Mouse (Mus musculus): ENCODE measurements at regions not wholly inside any gene's neighbourhood (a gene's known extent, or its start where the extent isn't known, plus 50 kb on each side); places are given as distances from the start of the nearest gene placed in this dataset.
"Not testable (repeated sequence)": the region's sequence is repeated elsewhere in the genome, so short reads cannot be mapped to it uniquely, and the experiment has no call there.

DNA sequence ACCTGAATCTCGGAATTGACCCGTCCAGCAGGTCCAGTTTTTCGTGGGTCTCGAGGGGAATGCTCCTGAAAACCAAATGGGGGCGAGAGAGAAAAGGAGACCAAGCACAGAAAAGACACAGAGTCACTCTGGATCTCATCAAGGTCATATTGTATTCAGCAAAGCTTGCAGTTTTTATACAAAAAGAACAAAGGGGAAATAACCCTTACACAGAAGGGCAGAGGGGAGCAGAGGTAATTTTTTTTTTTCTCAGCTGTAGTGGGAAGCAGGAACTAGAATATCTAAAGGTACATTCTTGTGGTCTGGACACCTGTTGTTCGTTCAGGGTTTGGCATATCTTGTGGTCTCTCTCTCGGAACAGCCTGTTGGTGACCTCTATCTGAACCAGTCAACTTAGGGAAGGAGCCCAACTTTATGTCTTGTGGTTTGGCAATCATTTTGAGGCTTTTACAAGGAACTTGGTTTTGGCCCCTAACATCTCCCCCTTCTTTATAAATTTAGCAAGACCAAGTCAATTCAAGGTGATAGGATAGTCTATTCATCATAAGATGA lies 1645.9 kb upstream of the Cdh9 start:
- DNase-seq (ENCODE audit: low spot score in 2 of 2): no peak
- H3K4me3 ChIP-seq: no peak overlapping the region
- H3K27ac ChIP-seq: no peak overlapping the region
- no peak for TF ChIP-seq CTCF (conservative IDR thresholded peaks at IDR 0.05)

DNA sequence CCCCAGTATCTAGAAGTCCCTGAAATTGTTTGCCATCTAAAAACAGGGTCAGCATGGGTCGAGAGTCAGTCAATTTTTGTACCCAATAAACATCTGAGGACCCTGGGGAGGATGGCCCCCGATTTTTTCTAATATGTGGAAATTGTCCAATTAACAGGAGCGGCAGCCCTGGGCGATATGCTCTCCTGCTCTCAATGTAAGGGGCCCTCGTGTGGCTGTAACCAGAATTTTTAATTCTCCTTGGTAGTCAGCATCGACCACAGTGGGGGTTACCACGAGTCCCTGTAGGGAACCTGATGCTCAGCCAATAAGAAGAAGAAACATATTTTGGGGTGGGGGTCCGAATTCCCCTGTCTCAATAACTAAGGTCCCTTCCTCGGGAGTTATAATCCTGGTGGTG lies 1639.9 kb upstream of the Cdh9 start:
- not testable (repeated sequence) for H3K4me3 ChIP-seq; DNase-seq (ENCODE audit: low spot score in 2 of 2); H3K27ac ChIP-seq
- TF ChIP-seq CTCF (conservative IDR thresholded peaks at IDR 0.05): peak; percentile 25; the same call in 1 of the 2 replicates

DNA sequence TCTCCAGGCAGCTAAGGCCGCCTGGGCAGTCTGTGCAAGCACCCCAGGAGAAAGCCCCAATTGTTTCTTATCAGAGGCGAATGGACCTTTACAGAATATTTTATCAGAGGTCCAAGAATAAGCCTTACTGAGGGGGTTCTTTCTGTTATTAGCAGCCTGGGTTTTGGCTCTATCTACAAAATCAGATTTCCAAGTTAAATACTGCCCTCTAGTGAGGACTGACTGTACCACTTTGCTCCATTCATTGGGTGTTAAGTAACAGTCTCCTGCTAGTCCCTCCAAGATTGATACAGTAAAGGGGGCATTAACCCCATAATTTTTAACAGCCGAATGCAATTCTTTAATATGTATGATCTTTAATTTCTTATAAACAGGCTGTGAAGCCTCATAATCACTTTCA lies 1638.8 kb upstream of the Cdh9 start:
- H3K27ac ChIP-seq; DNase-seq (ENCODE audit: low spot score in 2 of 2); H3K4me3 ChIP-seq: not testable (repeated sequence)
- peak; percentile 68 for TF ChIP-seq CTCF (conservative IDR thresholded peaks at IDR 0.05)

DNA sequence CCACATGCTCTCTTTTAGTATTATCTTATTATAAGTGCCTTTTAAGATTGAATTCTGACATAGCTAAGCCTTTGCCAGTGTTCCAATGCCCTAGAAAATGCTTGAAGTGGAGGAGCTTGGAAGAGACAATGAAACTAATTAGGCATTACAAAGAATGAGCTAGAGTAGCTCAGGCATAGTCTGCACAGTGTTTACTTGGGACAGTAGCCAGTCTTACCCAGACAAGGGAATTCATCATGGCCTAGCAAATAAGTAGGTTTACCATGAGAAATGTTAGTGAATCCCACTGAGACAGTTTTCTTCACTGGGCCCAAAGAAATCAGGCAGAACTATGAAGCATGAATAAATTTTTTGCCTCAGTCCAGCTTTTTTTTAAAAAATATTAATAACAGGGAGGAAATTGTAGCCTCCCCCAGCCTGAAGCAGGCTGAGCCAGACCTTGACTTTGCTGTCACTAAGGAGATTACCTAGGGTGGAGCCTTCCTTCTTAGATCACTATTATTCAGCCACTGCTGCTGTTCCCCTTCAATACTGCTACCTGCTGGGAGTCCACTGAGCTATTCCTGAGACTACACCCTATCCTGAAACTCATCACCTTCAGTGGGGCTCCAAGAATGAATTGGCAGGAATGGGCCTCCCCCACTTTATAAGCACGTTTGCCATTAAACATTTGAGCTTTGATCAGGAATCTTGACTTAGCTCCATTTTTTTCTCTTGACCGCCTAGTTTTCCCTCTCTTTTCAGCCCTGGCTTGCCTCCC lies 1636.8 kb upstream of the Cdh9 start:
- no peak for TF ChIP-seq CTCF (conservative IDR thresholded peaks at IDR 0.05)
- Histone ChIP-seq H3K27ac (no peak overlapping the region), H3K4me3 (no peak overlapping the region)
- DNase-seq (ENCODE audit: low spot score in 2 of 2): no peak

DNA sequence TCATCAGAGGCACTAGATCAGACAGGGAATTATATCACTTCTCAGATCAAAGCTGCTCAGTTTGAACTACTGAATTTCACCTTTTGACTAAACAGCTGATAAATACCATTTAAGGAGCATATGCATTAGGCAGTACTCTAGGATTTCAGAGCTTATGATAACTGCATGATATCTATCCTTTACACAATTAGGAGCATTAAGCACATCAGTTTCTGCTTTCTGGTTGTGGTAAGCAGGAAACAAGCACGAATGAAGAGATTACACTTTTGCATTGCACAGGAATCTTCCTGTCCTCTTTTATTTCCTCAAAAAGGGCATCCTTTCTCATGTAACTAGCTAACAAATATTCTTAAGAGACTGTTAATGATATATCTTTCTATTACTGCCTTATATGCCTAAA lies 1631.2 kb upstream of the Cdh9 start:
- no peak overlapping the region for H3K27ac ChIP-seq
- DNase-seq (ENCODE audit: low spot score in 2 of 2): no peak

DNA sequence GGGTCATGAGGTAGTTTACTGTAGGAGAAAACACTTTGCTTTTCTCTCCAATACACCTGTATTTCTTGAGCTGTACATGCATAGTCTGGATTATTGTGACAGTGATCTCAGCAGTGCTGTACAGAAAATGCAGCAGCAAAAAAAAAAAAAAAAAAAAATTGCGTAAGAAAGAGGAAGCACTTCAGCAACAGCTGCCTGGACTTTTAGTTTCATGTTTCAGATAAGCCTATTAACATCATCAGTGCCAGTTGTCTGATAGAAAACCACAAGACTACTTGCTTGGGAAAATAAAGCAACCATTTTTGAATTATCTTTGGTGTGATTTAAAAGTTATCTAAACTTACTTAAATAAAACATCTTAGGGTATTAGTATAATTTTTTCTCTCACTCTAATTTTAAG lies 1626.4 kb upstream of the Cdh9 start:
- TF ChIP-seq CTCF (conservative IDR thresholded peaks at IDR 0.05): no peak
- H3K4me3 ChIP-seq: no peak overlapping the region
- DNase-seq (ENCODE audit: low spot score in 2 of 2): no peak

More for the DNA sequence above, 1631.2 kb upstream of the Cdh9 start:
- H3K4me3 ChIP-seq: no peak overlapping the region
- TF ChIP-seq CTCF (conservative IDR thresholded peaks at IDR 0.05): no peak

DNA sequence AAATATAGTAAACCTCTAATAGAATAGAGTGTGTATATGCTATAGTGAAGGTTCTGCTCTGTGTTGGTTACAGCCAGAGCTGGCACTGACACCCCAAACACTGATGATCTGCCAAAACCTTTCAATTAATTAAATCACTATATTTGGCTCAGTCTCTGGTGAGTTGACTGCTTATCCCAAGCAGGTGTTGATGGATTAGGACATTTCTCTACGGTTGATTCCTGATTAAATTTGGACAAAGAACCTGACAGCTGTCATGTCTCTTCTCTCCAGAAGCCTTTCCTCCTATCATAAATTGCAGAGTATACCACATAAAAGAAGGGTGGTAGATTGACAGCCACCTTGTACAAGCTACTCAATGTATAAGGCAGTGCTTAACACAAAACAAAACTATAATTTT lies 1608.4 kb upstream of the Cdh9 start:
- H3K4me3 ChIP-seq: no peak overlapping the region
- no peak for TF ChIP-seq CTCF (conservative IDR thresholded peaks at IDR 0.05)
- no peak for DNase-seq (ENCODE audit: low spot score in 2 of 2)
- no peak overlapping the region for H3K27ac ChIP-seq

More for the DNA sequence above, 1626.4 kb upstream of the Cdh9 start:
- no peak overlapping the region for H3K27ac ChIP-seq

DNA sequence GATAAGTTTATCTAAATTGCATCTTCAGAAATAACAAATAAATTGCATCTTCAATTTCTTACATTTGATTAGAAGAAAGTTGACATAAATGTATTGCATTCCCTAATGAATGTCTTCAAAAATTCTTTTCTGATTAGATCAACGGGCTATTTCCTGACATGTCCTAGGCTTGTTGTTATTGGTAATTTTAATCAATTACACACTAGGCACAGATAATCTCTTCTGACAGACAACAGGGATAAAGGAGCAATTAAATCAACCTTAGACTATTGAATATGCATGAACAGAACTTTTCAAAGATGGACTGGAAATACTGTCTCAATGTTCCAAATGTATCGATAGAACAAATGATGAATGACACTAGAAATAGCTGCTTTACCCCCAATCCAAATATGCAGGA lies 1579.8 kb upstream of the Cdh9 start:
- no peak for DNase-seq (ENCODE audit: low spot score in 2 of 2)
- no peak for TF ChIP-seq CTCF (conservative IDR thresholded peaks at IDR 0.05)
- Histone ChIP-seq H3K4me3 (no peak overlapping the region), H3K27ac (no peak overlapping the region)

DNA sequence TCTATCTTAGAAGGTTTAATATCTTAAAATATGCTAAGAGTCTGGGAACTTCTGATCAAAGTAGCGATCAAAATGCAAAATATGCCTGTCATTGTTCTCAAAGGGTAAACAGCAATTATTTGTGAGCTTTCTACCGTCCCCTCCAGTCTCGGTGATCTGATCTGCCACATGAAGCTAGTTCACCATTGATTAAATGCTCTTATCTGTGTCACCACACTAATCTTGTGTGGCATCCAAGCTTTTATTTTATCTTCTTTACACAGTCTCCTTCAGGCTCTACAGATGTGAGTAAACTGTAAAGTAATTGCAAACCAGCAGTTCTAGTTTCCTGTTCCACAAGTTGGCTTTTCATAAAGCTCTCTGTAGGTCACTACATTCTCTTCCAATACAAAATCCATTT lies 1573.1 kb upstream of the Cdh9 start:
- H3K27ac ChIP-seq: no peak overlapping the region
- no peak overlapping the region for H3K4me3 ChIP-seq
- no peak for DNase-seq (ENCODE audit: low spot score in 2 of 2)
- TF ChIP-seq CTCF (conservative IDR thresholded peaks at IDR 0.05): no peak

DNA sequence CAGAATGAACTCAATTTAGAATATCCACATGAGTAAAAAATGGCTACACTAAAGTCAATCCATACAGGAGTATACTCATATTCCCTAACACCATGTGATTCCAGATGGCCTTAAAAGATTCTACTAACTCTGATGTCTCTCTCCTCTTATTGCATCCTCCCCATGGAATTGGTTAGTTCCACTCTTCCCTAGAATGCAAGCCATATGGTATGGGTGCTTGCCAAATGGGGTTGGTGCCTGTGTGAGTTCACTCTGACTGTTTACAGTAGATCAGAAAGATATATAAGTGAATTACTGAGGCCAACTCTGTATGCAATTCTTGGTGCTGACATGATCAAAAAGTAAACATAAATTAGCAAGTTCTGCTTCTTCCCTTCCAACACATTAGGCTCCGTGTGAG lies 1558.2 kb upstream of the Cdh9 start:
- TF ChIP-seq CTCF (conservative IDR thresholded peaks at IDR 0.05): no peak
- no peak for DNase-seq (ENCODE audit: low spot score in 2 of 2)
- no peak overlapping the region for H3K4me3 ChIP-seq
- H3K27ac ChIP-seq: no peak overlapping the region

DNA sequence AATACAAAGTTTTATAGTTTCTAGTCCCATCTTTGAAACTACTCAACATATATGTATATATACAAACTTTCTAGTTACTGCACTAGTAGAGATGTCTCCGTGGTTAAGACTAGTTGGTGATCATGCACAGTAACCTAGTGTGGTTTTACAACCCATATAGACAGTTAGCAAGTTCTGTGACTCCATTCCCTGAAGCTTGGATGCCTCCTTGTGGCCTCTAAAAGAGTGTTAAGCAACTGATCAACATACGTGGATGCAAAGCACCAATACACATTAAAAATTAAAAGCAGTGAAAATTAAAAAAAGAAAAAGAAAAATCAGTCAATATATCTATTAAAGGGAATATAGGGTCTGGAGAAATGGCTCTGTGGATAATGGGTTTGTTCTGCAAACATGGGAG lies 1508.3 kb upstream of the Cdh9 start:
- no peak overlapping the region for H3K4me3 ChIP-seq
- no peak overlapping the region for H3K27ac ChIP-seq
- DNase-seq (ENCODE audit: low spot score in 2 of 2): no peak
- TF ChIP-seq CTCF (conservative IDR thresholded peaks at IDR 0.05): peak; percentile 61

DNA sequence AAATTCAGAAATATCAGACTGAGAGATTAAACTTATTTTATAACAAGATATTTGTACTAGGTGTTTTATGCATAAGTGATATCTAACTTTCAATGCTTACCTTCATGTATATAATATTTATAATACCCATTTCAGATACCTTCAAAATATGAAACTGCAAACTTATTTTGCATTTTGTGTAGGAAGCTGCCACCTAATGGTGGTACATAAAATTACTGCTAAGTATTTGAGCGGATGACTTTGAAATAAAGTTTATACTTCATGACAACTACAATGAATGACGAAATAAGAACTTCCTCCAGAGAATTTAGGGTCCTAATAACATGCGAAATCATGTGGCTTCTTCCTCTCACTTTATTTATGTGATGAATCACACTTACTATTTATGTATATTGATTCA lies 1498.6 kb upstream of the Cdh9 start:
- no peak for DNase-seq (ENCODE audit: low spot score in 2 of 2)
- peak; percentile 80 for TF ChIP-seq CTCF (conservative IDR thresholded peaks at IDR 0.05)
- Histone ChIP-seq H3K27ac (no peak overlapping the region), H3K4me3 (no peak overlapping the region)

DNA sequence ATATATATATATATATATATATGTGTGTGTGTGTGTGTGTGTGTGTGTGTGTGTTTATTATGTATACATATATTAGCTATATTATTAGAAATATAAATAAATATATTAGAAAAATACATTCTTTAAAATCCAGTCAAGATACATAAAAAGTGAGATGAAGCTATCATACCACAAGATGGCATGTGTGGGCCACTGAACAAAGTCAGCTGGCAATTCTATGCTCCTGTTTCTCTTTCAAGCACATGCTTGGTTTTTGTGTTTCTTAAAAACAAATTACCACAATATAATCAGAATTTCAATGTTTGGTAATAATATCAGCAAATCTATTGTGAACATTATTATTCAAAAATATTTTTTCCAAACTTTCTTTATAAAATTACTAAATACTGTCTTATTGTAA lies 1490.2 kb upstream of the Cdh9 start:
- H3K4me3 ChIP-seq: no peak overlapping the region
- peak in 1 of 2 experiments; percentile 23 for DNase-seq (ENCODE audit: low spot score in 2 of 2)
- TF ChIP-seq CTCF (conservative IDR thresholded peaks at IDR 0.05): peak; percentile 73
- H3K27ac ChIP-seq: no peak overlapping the region

Measured in layer of hippocampus, adult 2 months (tissue).